In genomic region chr16:26082831-26083230, GRCm38 (mm10) we compare ENCODE assay signal across 10 mouse cellular contexts. TPM values are rescaled to one million over a fixed set of nuclear protein-coding genes. Genes with fewer than 3 reads are reported as not detected.
DNase-seq lines count a peak whose midpoint lies in the region; ATAC-seq and TF ChIP-seq lines count a peak whose summit lies in the region.
"Had no signal": no experiment of that assay in that cellular context is flagged by ENCODE, and none has a peak within 500 bp of the region (broad histone marks: within the 10 kb centered on the region; RNA-seq: fewer than 3 reads in every experiment).

No protein-coding gene starts in this region.

- no peak overlapping the region for H3K4me2 ChIP-seq in intestine, embryonic 14.5 days (ENCODE audit: low read length)
- no peak overlapping the region for H3K4me2 ChIP-seq in intestine, postnatal 0 days (replicated peaks; ENCODE audit: low read depth)
- H3K4me2 ChIP-seq in heart, embryonic 11.5 days, result no peak overlapping the region
- H3K4me2 ChIP-seq in kidney, postnatal 0 days (ENCODE audit: low read length), result no peak overlapping the region
- H3K4me2 ChIP-seq: limb, embryonic 13.5 days; midbrain, embryonic 12.5 days had no signal

- no peak for TF ChIP-seq POLR2A in cerebellum, adult 2 months (IDR thresholded peaks at IDR 0.05; ENCODE audit: borderline replicate concordance, insufficient read depth, low read length)

- H3K4me3 ChIP-seq in intestine, embryonic 14.5 days (ENCODE audit: low read depth, low read length), result no peak overlapping the region
- H3K4me3 ChIP-seq in intestine, postnatal 0 days (ENCODE audit: low read depth, low read length), result no peak overlapping the region
- no peak overlapping the region for H3K4me3 ChIP-seq in heart, embryonic 11.5 days (ENCODE audit: low read depth, low read length)
- H3K4me3 ChIP-seq in kidney, postnatal 0 days (replicated peaks; ENCODE audit: low read depth, low read length), result no peak overlapping the region
- H3K4me3 ChIP-seq in cerebellum, adult 2 months (replicated peaks; ENCODE audit: insufficient read depth, low read depth, low read length), result no peak overlapping the region
- H3K4me3 ChIP-seq: limb, embryonic 13.5 days; midbrain, embryonic 12.5 days had no signal

- no peak for TF ChIP-seq CTCF in intestine, postnatal 0 days (IDR thresholded peaks at IDR 0.05; ENCODE audit: low read depth)
- no peak for TF ChIP-seq CTCF in kidney, postnatal 0 days (IDR thresholded peaks at IDR 0.05; ENCODE audit: low read depth)
- TF ChIP-seq CTCF in cerebellum, adult 2 months (IDR thresholded peaks at IDR 0.05; ENCODE audit: borderline replicate concordance, insufficient read depth, low read depth, low read length), result no peak

- H3K27me3 ChIP-seq in intestine, embryonic 14.5 days (replicated peaks; ENCODE audit: control insufficient read depth, insufficient read depth, low read length), result no peaks in the 10 kb centered on the region
- H3K27me3 ChIP-seq in intestine, postnatal 0 days (replicated peaks; ENCODE audit: control insufficient read depth, insufficient read depth, low read length), result no peaks in the 10 kb centered on the region
- no peaks in the 10 kb centered on the region for H3K27me3 ChIP-seq in heart, embryonic 11.5 days (ENCODE audit: control insufficient read depth, insufficient read depth, low read length)
- no peaks in the 10 kb centered on the region for H3K27me3 ChIP-seq in kidney, postnatal 0 days (ENCODE audit: insufficient read depth, low read length)
- H3K27me3 ChIP-seq in cerebellum, adult 2 months (ENCODE audit: control insufficient read depth, insufficient read depth, low read length), result no peaks in the 10 kb centered on the region
- H3K27me3 ChIP-seq: limb, embryonic 13.5 days; midbrain, embryonic 12.5 days had no signal

- H3K9ac ChIP-seq in intestine, embryonic 14.5 days (ENCODE audit: low read length), result no peak overlapping the region
- no peak overlapping the region for H3K9ac ChIP-seq in intestine, postnatal 0 days (ENCODE audit: low read depth, low read length)
- H3K9ac ChIP-seq in heart, embryonic 11.5 days (ENCODE audit: low read depth, low read length), result no peak overlapping the region
- no peak overlapping the region for H3K9ac ChIP-seq in kidney, postnatal 0 days (ENCODE audit: low read depth, low read length)
- H3K9ac ChIP-seq: limb, embryonic 13.5 days; midbrain, embryonic 12.5 days had no signal

- WGBS in intestine, embryonic 14.5 days, result 82% methylated on average over 1 of the region's 1 CpGs
- 63% methylated on average over 1 of the region's 1 CpGs for WGBS in intestine, postnatal 0 days
- WGBS in heart, embryonic 11.5 days (ENCODE audit: insufficient replicate concordance), result 24% methylated on average over 1 of the region's 1 CpGs
- 45% methylated on average over 1 of the region's 1 CpGs for WGBS in kidney, postnatal 0 days
- WGBS in cerebellum, adult 2 months, result 67% methylated on average over 1 of the region's 1 CpGs

- H3K4me1 ChIP-seq in intestine, embryonic 14.5 days (replicated peaks; ENCODE audit: control insufficient read depth, insufficient read depth, low read length), result peaks cover 19% of the 10 kb centered on the region
- H3K4me1 ChIP-seq in intestine, postnatal 0 days (replicated peaks; ENCODE audit: control insufficient read depth, insufficient read depth, low read length), result no peaks in the 10 kb centered on the region
- H3K4me1 ChIP-seq in heart, embryonic 11.5 days (ENCODE audit: control insufficient read depth, insufficient read depth, low read length), result peaks cover 43% of the 10 kb centered on the region
- 0 out of 2 replicates have a peak, but pooled peaks cover 20% of the 10 kb centered on the region for H3K4me1 ChIP-seq in kidney, postnatal 0 days (replicated peaks; ENCODE audit: insufficient read depth, low read length)
- no peaks in the 10 kb centered on the region for H3K4me1 ChIP-seq in cerebellum, adult 2 months (ENCODE audit: control insufficient read depth, insufficient read depth, low read length)

- no peaks in the 10 kb centered on the region for H3K36me3 ChIP-seq in intestine, embryonic 14.5 days (ENCODE audit: control insufficient read depth, insufficient read depth, low read length)
- H3K36me3 ChIP-seq in intestine, postnatal 0 days (ENCODE audit: control insufficient read depth, insufficient read depth), result no peaks in the 10 kb centered on the region
- no peaks in the 10 kb centered on the region for H3K36me3 ChIP-seq in heart, embryonic 11.5 days (ENCODE audit: control insufficient read depth, insufficient read depth, low read length)
- H3K36me3 ChIP-seq in kidney, postnatal 0 days (ENCODE audit: insufficient read depth, low read length), result no peaks in the 10 kb centered on the region
- H3K36me3 ChIP-seq: limb, embryonic 13.5 days; midbrain, embryonic 12.5 days had no signal

- H3K27ac ChIP-seq in intestine, embryonic 14.5 days (ENCODE audit: low read depth), result 0 out of 2 replicates have a peak overlapping the region, but pooled peaks have one; percentile 33
- H3K27ac ChIP-seq in intestine, postnatal 0 days (ENCODE audit: low read depth, low read length), result no peak overlapping the region
- H3K27ac ChIP-seq in heart, embryonic 11.5 days (ENCODE audit: low read depth, low read length), result peak overlapping the region; percentile 62
- 0 out of 2 replicates have a peak overlapping the region, but pooled peaks have one; percentile 6 for H3K27ac ChIP-seq in kidney, postnatal 0 days
- no peak overlapping the region for H3K27ac ChIP-seq in cerebellum, adult 2 months (ENCODE audit: insufficient read depth, low read length)
- H3K27ac ChIP-seq: limb, embryonic 13.5 days; midbrain, embryonic 12.5 days had no signal

- no peak for ATAC-seq in intestine, embryonic 14.5 days (replicated peaks; ENCODE audit: low FRiP score, low TSS enrichment, low read depth)
- ATAC-seq in intestine, postnatal 0 days, result no peak
- no peak; the same call in 1 of the 2 replicates for ATAC-seq in heart, embryonic 11.5 days (replicated peaks; ENCODE audit: insufficient number of reproducible peaks, low FRiP score, low TSS enrichment)
- ATAC-seq in kidney, postnatal 0 days (replicated peaks; ENCODE audit: low FRiP score, low read depth), result peak; percentile 64

- no peak for DNase-seq in intestine, embryonic 14.5 days (ENCODE audit: low spot score)
- DNase-seq in adipocyte (ENCODE audit: low spot score), result peak; percentile 24
- peak; percentile 36 for DNase-seq in kidney, postnatal 0 days (ENCODE audit: low spot score)
- no peak for DNase-seq in cerebellum, adult 2 months
- no peak for DNase-seq in layer of hippocampus, adult 9-10 months (ENCODE audit: low spot score)
- no peak for DNase-seq in frontal cortex, postnatal 14 days (ENCODE audit: low spot score in 2 of 2)

- no peaks in the 10 kb centered on the region for H3K9me3 ChIP-seq in intestine, embryonic 14.5 days (ENCODE audit: control insufficient read depth, low read length)
- H3K9me3 ChIP-seq in intestine, postnatal 0 days (ENCODE audit: control insufficient read depth), result no peaks in the 10 kb centered on the region
- H3K9me3 ChIP-seq in heart, embryonic 11.5 days (replicated peaks; ENCODE audit: control insufficient read depth, low read length), result no peaks in the 10 kb centered on the region
- no peaks in the 10 kb centered on the region for H3K9me3 ChIP-seq in kidney, postnatal 0 days (replicated peaks; ENCODE audit: low read length)
- H3K9me3 ChIP-seq: limb, embryonic 13.5 days; midbrain, embryonic 12.5 days had no signal

RNA-seq across cellular contexts. Expression of gene P3h2, which starts 22.8 kb away (rescaled TPM):
- polyA plus RNA-seq in intestine, embryonic 14.5 days (2014; fragmentation: Nextera tagmentation; extraction: Ambion mirVana), result 6.2 and 6.5 TPM in 2 replicates
- polyA plus RNA-seq in intestine, postnatal 0 days (2015; fragmentation: Nextera tagmentation; extraction: Ambion mirVana), result 1.4 and 1.8 TPM in 2 replicates
- 18.2 and 18.9 TPM in 2 replicates for polyA plus RNA-seq in heart, embryonic 11.5 days (2014; fragmentation: Nextera tagmentation; extraction: Ambion mirVana)
- 12.0 and 14.7 TPM in 2 replicates for polyA plus RNA-seq in kidney, postnatal 0 days (2015; fragmentation: Nextera tagmentation; extraction: Ambion mirVana)
- 0.97 and 1.2 TPM in 2 replicates for polyA plus RNA-seq in cerebellum, adult 2 months (2012; rRNA removed)

Comparison
In these comparisons a context has a peak if more than half of its experiments do, and no peak if none do; other contexts are left out.
1. H3K27ac ChIP-seq: peak in intestine, embryonic 14.5 days (single experiment), heart, embryonic 11.5 days (single experiment) and kidney, postnatal 0 days (single experiment); none in intestine, postnatal 0 days (single experiment) and cerebellum, adult 2 months (single experiment).
2. DNase-seq: peak in adipocyte (single experiment) and kidney, postnatal 0 days (single experiment); none in intestine, embryonic 14.5 days (single experiment), cerebellum, adult 2 months (0 of 2), layer of hippocampus, adult 9-10 months (single experiment) and frontal cortex, postnatal 14 days (0 of 2).